Mouse (Mus musculus): ENCODE data around the gene Naxe.

- TF ChIP-seq CTCF (IDR thresholded peaks at IDR 0.05; ENCODE audit: control insufficient read depth, insufficient read depth, insufficient replicate concordance, low read depth, low read length) = no peak
- TF ChIP-seq POLR2A (IDR thresholded peaks at IDR 0.05; ENCODE audit: control insufficient read depth, low read depth, low read length) = no peak
These were observed 16.5 kb upstream of the Naxe start for GRCm38 (mm10) chr3:88074766-88075165.
